Mouse (Mus musculus) midbrain, embryonic 16.5 days (tissue): ENCODE data around the gene Ripk1. TPM values are rescaled to one million over a fixed set of nuclear protein-coding genes. Genes with fewer than 3 reads are reported as not detected.

Source experiments
- ATAC-seq: fragments of 200-750 bp; cut with Nextera tagmentation; 2 replicates; pipeline ENCODE4 v1.8.0; 2017; ENCODE audit warnings: moderate TSS enrichment
- H3K27ac ChIP-seq: fragments of 300-500 bp; sonication (generic); 2 replicates; pipeline ENCODE4 v1.5.1; 2014; ENCODE audit warnings: mild to moderate bottlenecking, low read length, mixed read lengths
- H3K27me3 ChIP-seq: fragments of 300-500 bp; sonication (generic); 2 replicates; pipeline ENCODE4 v1.6.1; 2014; ENCODE audit warnings: low read depth, low read length, mixed read lengths; ENCODE audit not compliant: control insufficient read depth, insufficient read depth
- H3K36me3 ChIP-seq: fragments of 300-500 bp; sonication (generic); 2 replicates; pipeline ENCODE4 v1.6.1; 2014; ENCODE audit warnings: mild to moderate bottlenecking, low read length, moderate library complexity, mixed read lengths; ENCODE audit not compliant: control insufficient read depth, insufficient read depth
- H3K4me1 ChIP-seq: fragments of 300-500 bp; sonication (generic); 2 replicates; pipeline ENCODE4 v1.6.1; 2014; ENCODE audit warnings: mild to moderate bottlenecking, low read length, mixed read lengths; ENCODE audit not compliant: control insufficient read depth, insufficient read depth
- H3K4me2 ChIP-seq: fragments of 300-500 bp; sonication (generic); 2 replicates; pipeline ENCODE4 v1.6.1; 2014; ENCODE audit warnings: mild to moderate bottlenecking, low read length, mixed read lengths
- H3K4me3 ChIP-seq: fragments of 300-500 bp; sonication (generic); 2 replicates; pipeline ENCODE4 v1.5.1; 2014; ENCODE audit warnings: low read depth, mild to moderate bottlenecking, low read length, moderate library complexity, mixed read lengths
- H3K9ac ChIP-seq: fragments of 300-500 bp; sonication (generic); 2 replicates; pipeline ENCODE4 v1.6.1; 2014; ENCODE audit warnings: low read depth, low read length, mixed read lengths
- H3K9me3 ChIP-seq: fragments of 300-500 bp; sonication (generic); replicated peaks from 2 replicates; pipeline ENCODE4 v1.6.1; 2014; ENCODE audit warnings: mild to moderate bottlenecking, low read length, mixed read lengths; ENCODE audit not compliant: control insufficient read depth, poor library complexity, severe bottlenecking
- WGBS: fragments of 180-500 bp; shearing (Covaris S2); extraction: QIAGEN DNeasy Blood & Tissue Kit; methylation state at CpG from one replicate; pipeline ENCODE4 v1.1.7; 2014; 5-methylcytosine and 5-hydroxymethylcytosine counted together
- polyA plus RNA-seq: library from polyadenylated mRNA; unstranded; fragments of >200 nt; fragmentation: Nextera tagmentation; extraction: Ambion mirVana; gene quantifications from 2 replicates; pipeline ENCODE4 v1.2.1, GENCODE M21; 2015

Ripk1 gene
- polyA plus RNA-seq, 1 experiment from 2014 or later, result 6.4 TPM

DNA sequence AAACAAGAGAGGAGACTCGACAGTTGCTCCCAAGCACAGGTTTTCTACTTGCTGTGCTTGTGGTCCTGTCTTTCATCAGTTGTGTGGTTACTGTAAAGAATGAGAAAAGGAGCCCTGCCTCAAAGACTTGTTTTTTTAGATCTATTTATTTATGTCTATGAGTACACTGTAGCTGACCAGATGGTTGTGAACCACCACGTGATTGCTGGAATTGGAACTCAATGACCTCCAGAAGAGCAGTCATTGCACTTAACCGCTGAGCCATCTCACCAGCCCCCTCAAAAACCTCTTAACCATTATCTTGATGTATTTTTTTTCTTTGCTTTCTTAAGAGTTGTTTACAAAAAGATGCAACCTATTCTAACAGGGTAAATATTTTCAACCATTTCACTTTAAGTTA is 33.3 kb downstream of the Ripk1 start:
- Histone ChIP-seq H3K4me2 (no peak overlapping the region), H3K9ac (no peak overlapping the region), H3K27me3 (no peaks in the 10 kb centered on the region), H3K4me3 (no peak overlapping the region), H3K36me3 (peaks cover 4% of the 10 kb centered on the region; the same call in 1 of the 2 replicates), H3K9me3 (no peaks in the 10 kb centered on the region), H3K27ac (no peak overlapping the region), H3K4me1 (peaks cover 15% of the 10 kb centered on the region)
- ATAC-seq, result no peak
- WGBS, result 93% methylated on average over 3 of the region's 3 CpGs

DNA sequence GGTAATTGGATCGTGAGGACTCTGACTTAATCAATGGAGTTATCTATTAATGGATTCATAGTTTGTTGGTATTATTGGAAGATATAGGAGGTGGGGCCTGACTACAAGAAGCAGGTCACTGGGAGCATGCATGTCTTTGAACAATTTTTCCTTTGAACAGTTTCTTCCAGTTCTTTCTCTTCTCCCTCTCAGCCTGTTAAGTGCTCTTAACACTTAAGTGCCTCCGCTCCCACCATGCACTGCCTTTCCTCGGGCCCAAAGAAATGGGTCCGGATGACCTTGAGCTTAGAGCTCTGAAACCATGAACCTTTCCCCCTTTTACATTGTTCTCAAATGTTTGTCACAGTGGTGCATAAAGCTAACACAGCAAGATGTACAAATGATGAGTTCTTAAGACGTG is 34.6 kb downstream of the Ripk1 start:
- WGBS, result 82% methylated on average over 5 of the region's 5 CpGs
- Histone ChIP-seq H3K9me3 (no peaks in the 10 kb centered on the region), H3K4me3 (no peak overlapping the region), H3K36me3 (peaks cover 4% of the 10 kb centered on the region; the same call in 1 of the 2 replicates), H3K4me1 (peaks cover 15% of the 10 kb centered on the region), H3K4me2 (no peak overlapping the region), H3K27me3 (no peaks in the 10 kb centered on the region), H3K27ac (peak overlapping the region; percentile 90), H3K9ac (no peak overlapping the region; the same call in 1 of the 2 replicates)
- ATAC-seq, result 0 out of 2 replicates have a peak, but pooled peaks have one; percentile 0

DNA sequence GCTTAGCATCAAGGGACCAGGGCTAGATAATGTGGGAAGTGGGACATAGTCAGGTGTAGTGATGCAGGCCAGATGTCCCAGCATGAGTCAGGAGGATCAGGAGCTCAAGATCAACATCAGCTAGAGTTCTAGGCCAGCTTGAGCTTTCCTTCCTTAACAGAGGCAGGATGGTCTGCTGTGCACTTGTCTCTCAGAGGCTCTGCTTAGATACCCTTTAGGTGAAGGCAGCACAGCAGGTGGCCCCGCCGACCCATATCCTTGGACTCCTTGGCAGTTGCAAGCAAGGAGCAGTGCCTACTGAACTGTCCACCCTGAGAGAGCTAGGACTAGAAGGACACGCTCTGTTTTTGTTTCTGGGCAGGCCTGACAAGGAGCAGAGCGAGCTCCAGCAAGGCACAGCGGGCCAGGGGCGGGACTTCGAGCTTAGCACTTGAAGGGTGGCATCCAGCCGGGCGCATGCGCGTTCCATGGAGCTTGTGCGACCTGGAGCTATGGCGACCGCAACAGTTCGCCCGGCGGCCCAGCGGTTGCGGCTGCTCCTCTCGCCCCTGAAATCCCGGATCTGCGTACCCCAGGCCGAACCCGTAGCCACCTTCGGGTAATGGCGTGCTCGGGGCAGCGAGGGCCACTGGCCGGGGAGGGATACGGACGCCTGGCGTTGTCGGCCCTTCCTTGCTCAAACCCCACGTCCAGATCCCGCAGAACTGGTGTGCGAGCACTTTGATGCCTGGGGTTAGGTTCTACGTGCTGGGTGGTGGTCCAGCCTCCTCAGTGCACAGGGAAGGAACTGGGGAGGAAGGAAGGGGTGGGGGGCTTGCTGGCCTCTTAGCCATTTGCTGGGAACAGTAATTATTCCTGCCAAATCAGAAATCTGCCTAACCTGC is 35.3 kb downstream of the Ripk1 start, which contains the start of gene Bphl:
Gene Bphl (plus strand): TSS at position 426 of the 884 bp plus-strand sequence.
- Histone ChIP-seq H3K9me3 (no peaks in the 10 kb centered on the region), H3K36me3 (peaks cover 4% of the 10 kb centered on the region; the same call in 1 of the 2 replicates), H3K4me2 (peak within 1 kb of the TSS; percentile 82), H3K4me3 (peak within 1 kb of the TSS; percentile 76), H3K9ac (peak within 1 kb of the TSS; percentile 91), H3K27me3 (no peaks in the 10 kb centered on the region), H3K27ac (peak within 1 kb of the TSS; percentile 90), H3K4me1 (peaks cover 15% of the 10 kb centered on the region)
- ATAC-seq, result peak; percentile 97
- WGBS, result under 1% methylated on average over 37 of the region's 37 CpGs

DNA sequence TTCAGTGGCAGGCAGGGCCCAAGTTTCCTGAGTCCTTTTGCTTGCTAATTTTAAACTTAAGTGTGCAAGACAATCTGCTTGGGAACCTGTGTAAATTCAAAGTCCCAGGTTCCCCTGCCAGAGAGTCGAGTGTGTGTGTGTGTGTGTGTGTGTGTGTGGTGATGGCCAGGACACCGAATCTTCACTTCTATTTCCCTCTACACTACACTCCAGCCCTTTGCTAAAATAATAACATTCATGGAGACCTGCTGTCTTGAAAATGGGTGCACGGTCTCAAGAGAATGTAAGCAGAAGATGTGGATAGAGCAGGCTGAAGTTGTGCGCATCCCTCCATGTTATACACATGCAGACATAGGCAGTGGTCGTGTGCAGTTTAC is 35.9 kb downstream of the Ripk1 start:
- 38% methylated on average over 5 of the region's 5 CpGs for WGBS
- H3K4me3 ChIP-seq, result peak overlapping the region; percentile 76
- peak; percentile 31 for ATAC-seq
- no peaks in the 10 kb centered on the region for H3K27me3 ChIP-seq
- H3K4me1 ChIP-seq, result peaks cover 15% of the 10 kb centered on the region
- H3K9me3 ChIP-seq, result no peaks in the 10 kb centered on the region
- peak overlapping the region; percentile 82 for H3K4me2 ChIP-seq
- H3K36me3 ChIP-seq, result peaks cover 4% of the 10 kb centered on the region; the same call in 1 of the 2 replicates
- H3K9ac ChIP-seq, result peak overlapping the region; percentile 91
- peak overlapping the region; percentile 90 for H3K27ac ChIP-seq

DNA sequence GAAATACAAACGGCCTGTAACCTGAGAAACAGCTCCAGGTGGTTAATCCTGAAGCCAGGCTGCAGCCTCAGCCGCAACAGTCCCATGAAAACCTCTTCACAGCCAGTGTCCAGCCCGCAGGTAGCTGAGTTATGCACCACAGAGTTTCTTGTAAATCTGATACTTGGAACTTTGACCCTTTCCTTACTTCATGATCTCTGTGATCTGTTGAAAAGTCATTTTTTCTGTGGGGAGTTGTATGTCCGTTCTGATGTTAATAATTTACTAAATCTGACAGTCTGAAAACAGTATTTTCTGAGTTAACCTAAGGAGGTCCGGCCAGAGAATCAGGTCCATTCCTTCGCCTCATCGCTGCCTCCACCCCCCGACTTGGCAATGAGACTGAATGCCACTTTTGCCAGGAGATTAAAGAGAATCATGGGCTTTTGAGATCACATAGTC is 36.8 kb downstream of the Ripk1 start:
- H3K27ac ChIP-seq, result no peak overlapping the region
- no peaks in the 10 kb centered on the region for H3K9me3 ChIP-seq
- H3K4me1 ChIP-seq, result peaks cover 15% of the 10 kb centered on the region
- H3K36me3 ChIP-seq, result no peaks in the 10 kb centered on the region
- peak overlapping the region; percentile 82 for H3K4me2 ChIP-seq
- peak overlapping the region; percentile 11; the same call in 1 of the 2 replicates for H3K4me3 ChIP-seq
- H3K27me3 ChIP-seq, result no peaks in the 10 kb centered on the region
- no peak for ATAC-seq
- H3K9ac ChIP-seq, result peak overlapping the region; percentile 22; the same call in 1 of the 2 replicates
- 32% methylated on average over 8 of the region's 8 CpGs for WGBS

DNA sequence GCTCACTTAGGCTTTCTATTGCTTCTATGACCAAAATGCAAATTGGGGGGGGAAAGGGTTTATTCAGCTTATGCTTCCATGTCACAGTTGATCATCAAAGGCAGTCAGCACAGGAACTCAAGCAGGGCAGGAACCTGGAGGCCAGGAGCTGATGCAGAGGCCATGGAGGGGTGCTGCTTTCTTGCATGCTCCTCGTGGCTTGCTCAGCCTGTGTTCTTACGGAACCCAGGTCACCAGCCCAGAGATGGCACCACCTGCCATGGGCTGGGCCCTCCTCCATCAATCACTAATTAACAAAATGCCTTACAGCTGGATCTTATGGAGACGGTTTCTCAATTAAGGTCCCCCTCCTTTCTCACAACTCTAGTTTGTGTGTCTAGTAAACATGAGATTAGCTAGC is 37.9 kb downstream of the Ripk1 start:
- Histone ChIP-seq H3K4me2 (no peak overlapping the region), H3K36me3 (no peaks in the 10 kb centered on the region), H3K27me3 (no peaks in the 10 kb centered on the region), H3K4me1 (peaks cover 15% of the 10 kb centered on the region), H3K27ac (no peak overlapping the region), H3K4me3 (no peak overlapping the region), H3K9ac (no peak overlapping the region), H3K9me3 (no peaks in the 10 kb centered on the region)
- 97% methylated on average over 3 of the region's 3 CpGs for WGBS
- no peak for ATAC-seq

DNA sequence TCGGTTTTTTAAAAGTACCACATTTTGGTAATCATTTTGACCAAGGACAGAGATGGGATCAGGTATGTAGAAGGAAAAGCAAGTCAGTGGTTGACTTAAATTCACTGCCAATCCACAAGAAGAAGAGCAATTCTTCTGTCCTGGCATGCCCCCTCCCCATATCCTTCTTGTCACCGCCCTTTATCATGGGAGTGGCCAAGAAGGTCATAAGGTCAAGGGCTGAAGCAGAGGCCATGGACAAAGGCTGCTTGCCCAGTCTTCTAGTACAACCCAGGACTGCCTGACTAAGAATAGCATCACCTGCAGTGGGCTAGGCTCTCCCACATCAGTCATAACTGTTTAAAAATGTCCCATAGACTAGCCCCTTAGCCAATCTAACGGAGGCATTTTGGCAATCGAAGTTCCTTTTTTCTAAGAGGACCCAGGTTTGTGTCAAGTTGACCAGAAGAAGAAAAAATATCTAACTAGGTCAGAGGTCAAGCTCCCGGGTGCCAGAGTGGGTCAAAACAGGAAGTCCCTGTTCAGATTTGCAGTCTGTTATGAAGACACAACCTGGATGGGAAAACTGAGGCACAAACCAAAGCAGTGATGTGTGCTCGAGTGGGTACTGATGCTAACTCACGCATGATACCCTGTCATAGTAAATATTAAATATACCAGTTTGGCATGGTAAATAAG is 41.7 kb downstream of the Ripk1 start:
- Histone ChIP-seq H3K9ac (no peak overlapping the region), H3K27me3 (no peaks in the 10 kb centered on the region), H3K4me3 (no peak overlapping the region), H3K4me2 (no peak overlapping the region), H3K27ac (no peak overlapping the region), H3K4me1 (peaks cover 3% of the 10 kb centered on the region), H3K9me3 (no peaks in the 10 kb centered on the region), H3K36me3 (peaks cover 2% of the 10 kb centered on the region; the same call in 1 of the 2 replicates)
- ATAC-seq, result no peak
- 82% methylated on average over 7 of the region's 7 CpGs for WGBS

DNA sequence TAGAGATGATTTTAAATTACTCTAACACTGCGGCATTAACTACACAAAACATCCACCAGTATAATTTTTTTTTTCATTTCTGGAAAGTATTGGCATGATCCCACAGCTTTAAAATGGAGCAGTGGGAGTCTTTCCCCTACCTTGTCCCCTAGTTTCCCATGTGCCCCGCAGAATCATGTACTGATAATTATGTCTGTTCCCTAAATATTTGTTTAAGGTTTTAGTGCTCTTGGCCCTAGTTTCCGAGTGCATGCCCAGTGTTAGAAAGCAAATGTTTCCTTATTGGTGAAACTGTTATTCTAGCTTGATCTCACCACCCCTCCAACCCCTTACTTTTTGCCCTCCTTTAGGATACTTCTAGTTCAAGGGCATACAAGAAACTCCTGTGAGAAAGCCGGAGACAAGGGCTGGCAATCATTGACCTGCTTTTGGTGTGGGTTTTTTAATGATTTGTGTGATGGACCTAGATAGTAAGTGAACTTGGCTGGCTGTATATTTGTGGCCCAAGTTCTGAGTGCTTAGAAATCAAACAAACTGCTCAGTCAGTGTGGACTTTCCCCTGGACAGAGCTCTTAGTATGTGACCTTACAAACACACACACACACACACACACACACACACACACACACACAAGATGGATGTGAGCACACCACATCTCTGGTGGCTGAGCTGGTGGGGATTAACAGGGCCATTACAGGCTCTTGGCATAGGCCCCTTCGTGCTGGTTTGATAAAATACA is 43.5 kb downstream of the Ripk1 start:
- ATAC-seq, result 0 out of 2 replicates have a peak, but pooled peaks have one; percentile 26
- H3K9ac ChIP-seq, result no peak overlapping the region
- 65% methylated on average over 5 of the region's 5 CpGs for WGBS

More for the DNA sequence above, 43.5 kb downstream of the Ripk1 start:
- Histone ChIP-seq H3K4me3 (no peak overlapping the region), H3K9me3 (no peaks in the 10 kb centered on the region), H3K4me2 (no peak overlapping the region), H3K27me3 (no peaks in the 10 kb centered on the region), H3K27ac (no peak overlapping the region), H3K36me3 (peaks cover 2% of the 10 kb centered on the region; the same call in 1 of the 2 replicates), H3K4me1 (no peaks in the 10 kb centered on the region)
